Mouse (Mus musculus): ENCODE data around the gene Sptbn4.

DNA sequence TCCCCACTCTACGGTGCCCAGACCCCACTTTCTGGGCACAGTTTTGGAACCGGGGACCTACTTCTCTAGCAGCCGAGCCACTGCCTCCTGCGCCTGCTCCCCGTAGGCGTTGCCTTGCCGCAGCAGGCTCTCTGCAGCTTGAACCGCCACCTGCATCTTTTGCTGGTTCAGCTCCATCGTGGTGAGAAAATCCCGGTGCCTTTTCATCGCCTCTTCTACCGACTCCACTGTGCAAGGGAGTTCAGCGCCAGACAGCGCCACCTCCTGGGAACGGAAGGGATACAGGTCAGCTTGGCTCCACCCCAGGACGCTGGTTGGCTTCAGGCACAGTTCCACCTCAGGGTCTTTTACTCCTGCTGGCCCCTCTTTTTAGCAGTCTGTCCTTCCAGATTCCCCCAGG is 44.8 kb downstream of the Sptbn4 start:
- TF ChIP-seq CTCF (IDR thresholded peaks at IDR 0.05; ENCODE audit: borderline replicate concordance, insufficient read depth, low read depth, low read length): peak; percentile 91
- TF ChIP-seq POLR2A (IDR thresholded peaks at IDR 0.05; ENCODE audit: borderline replicate concordance, insufficient read depth, low read length): no peak
